Mouse (Mus musculus) lung, embryonic 16.5 days (tissue): Measurements from ENCODE around the gene Nudt2. TPM values are rescaled to one million over a fixed set of nuclear protein-coding genes. Genes with fewer than 3 reads are reported as not detected.
"Not testable (repeated sequence)": the region's sequence is repeated elsewhere in the genome, so short reads cannot be mapped to it uniquely, and the experiment has no call there.

Source experiments
- ATAC-seq: fragments of 200-750 bp; cut with Nextera tagmentation; 2 replicates; pipeline ENCODE4 v1.8.0; 2017; ENCODE audit warnings: low read depth, mild to moderate bottlenecking, moderate library complexity
- H3K27ac ChIP-seq: fragments of 300-500 bp; sonication (generic); 2 replicates; pipeline ENCODE4 v1.5.1; 2014; ENCODE audit warnings: mild to moderate bottlenecking, control low read depth, low read length
- H3K27me3 ChIP-seq: fragments of 300-500 bp; sonication (generic); 2 replicates; pipeline ENCODE4 v1.6.1; 2014; ENCODE audit warnings: low read depth, low read length, mixed read lengths; ENCODE audit not compliant: control insufficient read depth, insufficient read depth
- H3K36me3 ChIP-seq: fragments of 300-500 bp; sonication (generic); 2 replicates; pipeline ENCODE4 v1.6.1; 2014; ENCODE audit warnings: low read length; ENCODE audit not compliant: control insufficient read depth, insufficient read depth
- H3K4me1 ChIP-seq: fragments of 300-500 bp; sonication (generic); replicated peaks from 2 replicates; pipeline ENCODE4 v1.6.1; 2014; ENCODE audit warnings: low read length, mixed read lengths; ENCODE audit not compliant: control insufficient read depth, insufficient read depth
- H3K4me2 ChIP-seq: fragments of 300-500 bp; sonication (generic); 2 replicates; pipeline ENCODE4 v1.6.1; 2014; ENCODE audit warnings: low read depth, low read length, control low read depth
- H3K4me3 ChIP-seq: fragments of 300-500 bp; sonication (generic); 2 replicates; pipeline ENCODE4 v1.5.1; 2014; ENCODE audit warnings: mild to moderate bottlenecking, low read length, control low read depth
- H3K9ac ChIP-seq: fragments of 300-500 bp; sonication (generic); 2 replicates; pipeline ENCODE4 v1.6.1; 2014; ENCODE audit warnings: low read length, control low read depth
- H3K9me3 ChIP-seq: fragments of 300-500 bp; sonication (generic); 2 replicates; pipeline ENCODE4 v1.6.1; 2016; ENCODE audit warnings: low read length; ENCODE audit not compliant: control insufficient read depth
- WGBS: fragments of 180-500 bp; shearing (Covaris S2); extraction: QIAGEN DNeasy Blood & Tissue Kit; methylation state at CpG from one replicate; pipeline ENCODE4 v1.1.7; 2014; 5-methylcytosine and 5-hydroxymethylcytosine counted together
- polyA plus RNA-seq: library from polyadenylated mRNA; unstranded; fragments of >200 nt; fragmentation: Nextera tagmentation; extraction: Ambion mirVana; gene quantifications from 2 replicates; pipeline ENCODE4 v1.2.1, GENCODE M21; 2015

Gene Nudt2
- 46.9 and 47.6 TPM in 2 replicates for polyA plus RNA-seq

- Histone ChIP-seq H3K27me3 (no peaks in the 10 kb centered on the region), H3K4me2 (peak within 1 kb of the TSS; percentile 79), H3K9ac (peak within 1 kb of the TSS; percentile 81), H3K27ac (peak within 1 kb of the TSS; percentile 72), H3K4me1 (peaks cover 10% of the 10 kb centered on the region; the same call in 1 of the 2 replicates), H3K4me3 (peak within 1 kb of the TSS; percentile 84), H3K36me3 (no peaks in the 10 kb centered on the region), H3K9me3 (no peaks in the 10 kb centered on the region)
- WGBS, result under 1% methylated on average over 70 of the region's 70 CpGs
- peak; percentile 99 for ATAC-seq
Observed at GRCm38 (mm10) chr4:41464345-41465286, at the start of gene Nudt2, which contains the start of gene Kif24. Gene Nudt2, plus strand, starts transcription at chr4:41465151. Gene Kif24, minus strand, starts transcription at chr4:41464887.

GRCm38 (mm10) chr4:41416966-41417365 is 48.0 kb upstream of the Nudt2 start:
- no peak overlapping the region for H3K9ac ChIP-seq
- no peak overlapping the region for H3K27ac ChIP-seq
- no peaks in the 10 kb centered on the region for H3K27me3 ChIP-seq
- ATAC-seq, result no peak
- H3K36me3 ChIP-seq, result no peaks in the 10 kb centered on the region
- H3K4me2 ChIP-seq, result no peak overlapping the region
- no peaks in the 10 kb centered on the region for H3K9me3 ChIP-seq
- H3K4me1 ChIP-seq, result no peaks in the 10 kb centered on the region
- H3K4me3 ChIP-seq, result no peak overlapping the region

- no peak overlapping the region for H3K9ac ChIP-seq
- no peaks in the 10 kb centered on the region for H3K27me3 ChIP-seq
- no peak overlapping the region for H3K27ac ChIP-seq
- H3K4me1 ChIP-seq, result no peaks in the 10 kb centered on the region
- H3K4me2 ChIP-seq, result no peak overlapping the region
- no peaks in the 10 kb centered on the region for H3K36me3 ChIP-seq
- no peak for ATAC-seq
- 75% methylated on average over 5 of the region's 5 CpGs for WGBS
- H3K9me3 ChIP-seq, result no peaks in the 10 kb centered on the region
- no peak overlapping the region for H3K4me3 ChIP-seq
Observed at GRCm38 (mm10) chr4:41438931-41439330, 26.0 kb upstream of the Nudt2 start.

GRCm38 (mm10) chr4:41442790-41443302 is 22.1 kb upstream of the Nudt2 start:
- 48% methylated on average over 4 of the region's 4 CpGs for WGBS
- no peak for ATAC-seq
- no peaks in the 10 kb centered on the region for H3K36me3 ChIP-seq

GRCm38 (mm10) chr4:41447595-41447994 is 17.4 kb upstream of the Nudt2 start:
- ATAC-seq, result no peak
- no peak overlapping the region for H3K27ac ChIP-seq
- WGBS, result 90% methylated on average over 3 of the region's 3 CpGs
- H3K27me3 ChIP-seq, result no peaks in the 10 kb centered on the region
- no peak overlapping the region for H3K9ac ChIP-seq
- no peaks in the 10 kb centered on the region for H3K9me3 ChIP-seq
- no peaks in the 10 kb centered on the region for H3K36me3 ChIP-seq
- H3K4me2 ChIP-seq, result no peak overlapping the region
- no peak overlapping the region for H3K4me3 ChIP-seq
- H3K4me1 ChIP-seq, result no peaks in the 10 kb centered on the region

More at GRCm38 (mm10) chr4:41442790-41443302, 22.1 kb upstream of the Nudt2 start:
- no peak overlapping the region for H3K4me2 ChIP-seq
- no peak overlapping the region for H3K9ac ChIP-seq
- no peaks in the 10 kb centered on the region for H3K4me1 ChIP-seq
- H3K27me3 ChIP-seq, result no peaks in the 10 kb centered on the region
- H3K9me3 ChIP-seq, result no peaks in the 10 kb centered on the region
- H3K4me3 ChIP-seq, result no peak overlapping the region
- H3K27ac ChIP-seq, result no peak overlapping the region

- H3K27ac ChIP-seq, result no peak overlapping the region
- H3K9me3 ChIP-seq, result no peaks in the 10 kb centered on the region
- ATAC-seq, result no peak
Observed at GRCm38 (mm10) chr4:41460690-41461089, 4.3 kb upstream of the Nudt2 start.

GRCm38 (mm10) chr4:41463051-41463738 is 1.8 kb upstream of the Nudt2 start:
- H3K27me3 ChIP-seq, ATAC-seq, H3K36me3 ChIP-seq, H3K27ac ChIP-seq, H3K9me3 ChIP-seq, H3K9ac ChIP-seq, H3K4me1 ChIP-seq: not testable (repeated sequence)
- 69% methylated on average over 3 of the region's 3 CpGs for WGBS
- peak overlapping the region; percentile 84 for H3K4me3 ChIP-seq
- peak overlapping the region; percentile 79 for H3K4me2 ChIP-seq

More at GRCm38 (mm10) chr4:41460690-41461089, 4.3 kb upstream of the Nudt2 start:
- Histone ChIP-seq H3K4me3 (no peak overlapping the region), H3K27me3 (no peaks in the 10 kb centered on the region), H3K4me1 (peaks cover 8% of the 10 kb centered on the region; the same call in 1 of the 2 replicates), H3K9ac (no peak overlapping the region), H3K4me2 (no peak overlapping the region), H3K36me3 (no peaks in the 10 kb centered on the region)
- WGBS, result 94% methylated on average over 1 of the region's 1 CpGs

- no peak overlapping the region for H3K27ac ChIP-seq
- H3K27me3 ChIP-seq, result no peaks in the 10 kb centered on the region
- WGBS, result 4% methylated on average over 17 of the region's 17 CpGs
Observed at GRCm38 (mm10) chr4:41465287-41465665, 325 bp downstream of the Nudt2 start.

More at GRCm38 (mm10) chr4:41465287-41465665, 325 bp downstream of the Nudt2 start:
- ATAC-seq, result peak; percentile 13; the same call in 1 of the 2 replicates
- H3K4me3 ChIP-seq, result peak overlapping the region; percentile 84
- no peaks in the 10 kb centered on the region for H3K9me3 ChIP-seq
- peak overlapping the region; percentile 60 for H3K4me2 ChIP-seq
- H3K4me1 ChIP-seq, result peaks cover 10% of the 10 kb centered on the region; the same call in 1 of the 2 replicates
- H3K9ac ChIP-seq, result peak overlapping the region; percentile 81
- H3K36me3 ChIP-seq, result no peaks in the 10 kb centered on the region
